Mouse (Mus musculus) granulocyte monocyte progenitor cell, adult 5-6 weeks (primary cell): Measurements from ENCODE around the gene Ptgs2. TPM values are rescaled to one million over a fixed set of nuclear protein-coding genes. Genes with fewer than 3 reads are reported as not detected.

ENCODE experiments used
- ATAC-seq: replicated peaks from 2 replicates; pipeline ENCODE4 v1.8.0; 2016; ENCODE audit warnings: mild to moderate bottlenecking, moderate TSS enrichment, inconsistent platforms; ENCODE audit not compliant: poor library complexity, severe bottlenecking
- total RNA-seq, 2 experiments: library from RNA; stranded (forward) in 1 of 2; stranded (reverse) in 1 of 2; fragments of 200-712, 200-1000 nt in 1 of 2; fragments of >200 nt in 1 of 2; fragmentation: Nextera tagmentation in 1 of 2; gene quantifications; 2 replicates each; pipeline ENCODE4 v1.2.3; 2014 to 2017

Gene Ptgs2
- total RNA-seq (2014; fragmentation: Nextera tagmentation) (0.79 TPM in 1 of 2 replicates, not detected in the other), total RNA-seq (2017) (1.3 and 2.5 TPM in 2 replicates)

- peak; percentile 96 for ATAC-seq
Measured at GRCm38 (mm10) chr1:150099790-150100333, at the start of gene Ptgs2. Gene Ptgs2 (plus strand): TSS chr1:150100031.

- no peak for ATAC-seq
Measured at GRCm38 (mm10) chr1:150050256-150050655, 49.6 kb upstream of the Ptgs2 start.

- peak; percentile 70 for ATAC-seq
Measured at GRCm38 (mm10) chr1:150065684-150066083, 34.1 kb upstream of the Ptgs2 start.

- ATAC-seq: no peak
Measured at GRCm38 (mm10) chr1:150072880-150073279, 27.0 kb upstream of the Ptgs2 start.

DNA sequence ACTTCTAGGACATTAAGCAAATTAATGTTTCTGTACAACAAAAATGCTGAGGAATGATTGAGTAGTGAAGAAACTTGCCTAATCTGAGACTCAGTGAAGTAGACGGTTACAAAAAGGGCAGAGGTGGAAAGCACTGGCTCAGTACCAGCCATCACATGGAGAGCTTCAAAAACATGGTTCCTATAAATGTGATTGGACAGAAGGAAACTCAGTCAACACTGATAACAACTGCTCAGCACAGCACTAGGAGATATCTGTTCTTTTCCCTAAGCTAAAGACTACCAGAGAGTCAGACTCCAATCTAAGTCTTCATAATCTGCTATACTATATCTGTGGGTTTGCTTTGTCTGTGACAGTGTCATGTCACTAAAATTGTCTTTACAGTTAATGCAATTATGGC lies 25.2 kb upstream of the Ptgs2 start:
- ATAC-seq: no peak

DNA sequence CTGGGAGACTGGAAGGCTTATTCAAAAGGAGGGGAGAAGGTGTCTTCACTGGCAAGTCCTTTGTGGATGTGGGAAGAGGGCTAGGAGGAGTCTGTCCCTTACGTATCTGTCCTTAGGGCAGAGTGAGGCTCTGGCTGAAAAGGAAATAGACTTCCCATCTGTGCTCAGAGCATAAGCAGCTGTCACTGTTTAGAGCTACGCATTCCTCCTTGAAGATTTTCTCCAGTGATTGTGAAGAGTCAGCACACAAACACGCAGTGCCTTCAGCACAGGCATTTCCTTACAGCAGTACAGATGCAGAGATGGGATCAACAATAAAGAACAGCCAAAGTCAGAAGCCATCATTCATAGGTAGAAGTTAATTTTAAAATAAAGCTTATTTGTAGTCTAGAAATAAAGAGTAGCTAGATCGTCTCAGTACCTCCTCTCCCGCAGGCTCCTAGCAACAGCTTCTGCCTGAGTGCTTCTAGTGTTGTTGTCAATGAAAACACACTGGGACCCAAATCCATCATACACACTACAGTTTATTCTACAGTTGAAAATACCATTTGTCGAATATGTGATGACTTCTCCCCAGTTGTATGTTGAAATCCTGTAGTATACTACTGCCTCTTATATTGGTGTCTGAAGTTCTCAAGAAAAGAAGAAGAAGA lies 10.7 kb upstream of the Ptgs2 start:
- no peak for ATAC-seq

GRCm38 (mm10) chr1:150090229-150090628 lies 9.6 kb upstream of the Ptgs2 start:
- ATAC-seq: no peak

DNA sequence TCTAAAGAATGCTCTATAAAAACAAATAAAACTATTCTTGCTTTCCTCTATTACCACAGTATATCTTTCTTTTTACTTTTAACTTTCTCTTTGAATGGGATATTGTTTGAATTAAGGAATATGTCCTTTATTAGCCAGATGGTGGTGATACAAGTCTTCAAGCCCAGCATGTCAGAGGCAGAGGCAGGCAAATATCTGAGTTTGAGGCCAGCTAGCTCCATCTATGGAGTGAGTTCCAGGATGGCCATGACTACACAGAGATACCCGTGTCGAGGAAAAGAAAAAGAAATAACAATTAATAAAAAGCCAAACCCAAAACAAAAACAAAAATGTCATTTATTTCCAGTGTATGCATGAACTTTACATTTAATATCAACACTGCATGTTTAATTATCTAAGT lies 2.8 kb upstream of the Ptgs2 start:
- no peak for ATAC-seq

DNA sequence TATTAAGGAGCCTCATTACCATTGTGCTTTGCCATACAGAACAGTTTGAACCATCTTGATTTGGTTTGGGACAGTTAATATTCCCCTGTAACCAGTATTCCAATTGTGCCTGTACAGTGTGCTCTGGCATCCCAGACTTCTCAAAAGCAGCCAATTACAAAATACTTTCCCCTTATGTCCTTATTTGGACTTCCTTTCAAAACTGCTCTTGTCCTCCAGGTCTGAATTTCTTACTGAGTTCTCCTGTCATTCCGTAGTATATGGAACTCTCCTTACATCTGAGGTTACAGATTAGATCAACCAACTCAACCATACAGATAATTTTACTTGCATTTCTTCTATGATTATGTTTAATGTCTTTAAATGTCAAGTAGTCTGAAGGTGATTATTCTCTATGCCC lies 2.1 kb upstream of the Ptgs2 start:
- ATAC-seq: no peak

DNA sequence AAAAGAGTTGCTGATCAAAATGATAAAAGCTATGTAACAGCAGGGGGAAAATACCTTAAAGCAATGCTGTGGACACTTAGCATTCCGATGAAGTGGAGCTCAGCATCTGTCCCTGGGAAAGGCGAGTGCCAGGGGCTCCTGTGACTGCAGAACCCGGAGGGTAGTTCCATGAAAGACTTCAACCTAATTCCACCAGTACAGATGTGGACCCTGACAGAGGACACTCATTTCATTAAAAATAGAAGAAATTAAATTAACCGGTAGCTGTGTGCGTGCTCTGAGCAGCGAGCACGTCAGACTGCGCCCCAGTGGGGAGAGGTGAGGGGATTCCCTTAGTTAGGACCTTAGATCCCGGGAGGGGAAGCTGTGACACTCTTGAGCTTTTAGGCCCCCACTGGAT lies 457 bp upstream of the Ptgs2 start:
- peak; percentile 1; the same call in 1 of the 2 replicates for ATAC-seq

- no peak for ATAC-seq
Measured at GRCm38 (mm10) chr1:150104228-150104720, 4.4 kb downstream of the Ptgs2 start.

DNA sequence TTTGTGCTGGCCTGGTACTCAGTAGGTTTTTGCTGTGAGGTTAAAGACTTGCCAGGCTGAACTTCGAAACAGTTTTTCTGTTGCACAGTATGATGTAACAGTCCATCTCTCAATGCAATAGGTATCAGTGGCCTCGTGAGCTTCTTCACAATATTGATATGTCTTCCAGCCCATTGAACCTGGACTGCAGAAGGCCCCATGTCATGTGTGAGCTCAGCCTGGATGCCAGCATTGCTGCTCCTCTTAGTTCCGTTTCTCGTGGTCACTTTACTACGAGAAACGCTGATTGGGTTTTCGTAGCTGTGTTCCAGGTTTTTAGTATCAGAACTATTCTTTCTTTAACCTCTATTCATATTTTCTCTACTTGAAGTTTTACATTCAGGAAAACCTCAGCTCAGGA lies 6.9 kb downstream of the Ptgs2 start:
- ATAC-seq: no peak

DNA sequence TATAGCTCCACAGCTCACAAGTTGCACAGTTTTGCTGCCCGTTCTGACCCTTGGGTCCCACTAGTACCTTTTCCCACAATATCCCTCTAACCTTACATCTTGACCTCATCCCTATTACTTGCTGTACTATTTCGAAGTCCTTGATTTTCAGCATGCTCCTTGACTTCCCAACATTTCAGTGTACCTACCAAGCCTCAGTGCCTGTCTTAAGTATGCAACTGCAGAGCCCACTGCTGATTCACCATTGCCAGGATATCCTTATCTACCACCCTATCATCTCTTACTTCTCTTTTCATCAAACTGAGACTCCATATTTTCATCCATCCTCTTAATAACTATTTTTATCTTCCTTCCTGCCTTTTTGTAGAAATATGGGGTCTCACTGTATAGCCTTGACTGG lies 9.8 kb downstream of the Ptgs2 start:
- no peak for ATAC-seq

GRCm38 (mm10) chr1:150115352-150115751 lies 15.5 kb downstream of the Ptgs2 start:
- ATAC-seq: peak; percentile 35; the same call in 1 of the 2 replicates

- ATAC-seq: no peak
Measured at GRCm38 (mm10) chr1:150118352-150118751, 18.5 kb downstream of the Ptgs2 start.

DNA sequence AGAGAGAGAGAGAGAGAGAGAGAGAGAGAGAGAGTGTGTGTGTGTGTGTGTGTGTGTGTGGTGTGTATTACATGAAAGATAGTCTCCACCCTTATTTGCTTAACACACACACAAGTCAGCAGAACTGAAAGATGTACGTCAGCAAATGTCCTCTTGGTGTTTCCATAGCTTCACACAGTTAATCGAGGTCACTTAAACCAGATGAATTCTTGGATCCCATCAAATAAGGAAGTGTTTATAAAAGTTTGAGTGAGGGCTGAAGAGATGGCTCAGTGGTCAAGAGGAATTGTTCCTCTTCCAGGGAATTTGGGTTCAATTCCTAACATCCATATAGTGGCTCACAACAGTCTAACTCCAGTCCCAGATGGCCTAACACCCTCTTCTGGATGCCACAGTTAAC lies 25.7 kb downstream of the Ptgs2 start:
- no peak for ATAC-seq

DNA sequence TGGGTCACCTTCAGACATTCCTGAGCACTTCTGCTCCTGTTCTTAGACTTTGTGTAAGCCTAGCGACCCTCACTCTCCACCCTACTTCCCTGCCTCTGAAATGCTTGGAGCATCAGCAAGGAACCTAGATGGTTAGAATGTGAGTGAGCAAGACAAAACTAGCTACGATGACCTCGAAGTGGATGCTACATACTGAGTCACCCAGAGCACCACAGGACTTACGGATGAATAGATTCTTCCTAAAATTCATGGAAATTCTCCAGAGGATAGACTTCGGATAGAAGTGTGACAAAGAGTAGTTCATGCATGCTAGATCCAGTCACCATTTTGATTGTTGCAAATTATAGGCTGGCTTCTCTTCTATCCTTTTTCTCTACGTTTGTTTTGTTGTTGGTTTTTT lies 30.2 kb downstream of the Ptgs2 start:
- ATAC-seq: no peak

DNA sequence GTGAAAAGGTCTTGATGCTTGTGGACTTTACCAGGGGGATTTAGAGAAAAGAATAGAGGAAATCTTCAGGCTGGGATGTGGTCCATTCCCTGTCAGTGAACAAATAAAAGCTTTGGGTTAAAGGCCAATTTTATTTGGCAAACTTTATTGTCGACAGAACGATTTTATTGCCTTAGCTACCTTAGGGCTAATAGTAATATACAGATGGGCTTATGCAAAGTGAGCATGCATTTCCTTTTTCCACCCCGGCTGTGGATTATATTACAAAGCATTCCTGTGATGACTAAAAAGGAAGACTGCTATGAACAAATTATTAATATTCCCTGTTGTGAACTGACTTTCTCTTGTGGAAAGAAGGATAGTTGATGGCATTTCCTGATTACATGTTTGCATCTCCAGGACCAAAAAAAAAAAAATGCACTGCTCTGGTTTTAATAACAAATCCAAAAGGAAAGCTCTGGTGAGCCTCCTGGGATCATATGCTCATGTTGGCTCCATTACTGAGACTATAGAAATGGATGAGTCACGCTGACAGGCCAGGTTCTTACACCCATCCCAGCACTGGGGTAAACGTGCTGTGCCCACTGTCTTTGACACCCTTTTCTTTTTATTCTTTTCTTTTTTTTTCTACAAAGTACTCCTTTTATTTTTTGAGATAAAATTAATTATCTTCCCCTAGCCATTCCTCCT lies 30.9 kb downstream of the Ptgs2 start:
- ATAC-seq: no peak

DNA sequence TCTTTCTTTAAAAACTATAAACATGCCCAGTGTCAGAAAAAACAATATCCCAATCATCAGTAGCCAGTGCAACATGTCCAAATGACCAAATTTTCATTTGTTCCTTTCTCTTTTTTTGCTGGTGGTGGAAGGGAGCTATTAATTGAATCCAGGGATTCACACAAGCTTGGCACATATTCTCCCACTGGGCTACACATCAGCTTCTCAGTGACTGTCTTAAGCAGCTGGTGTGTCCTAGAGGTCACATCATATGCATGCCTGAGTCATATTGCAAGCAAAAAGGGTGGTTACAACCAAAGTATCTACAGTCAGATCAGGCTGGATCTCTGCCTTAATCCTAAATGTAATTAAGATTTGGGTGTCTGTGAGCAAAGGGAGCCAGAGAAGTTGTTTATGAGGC lies 35.5 kb downstream of the Ptgs2 start:
- no peak for ATAC-seq

DNA sequence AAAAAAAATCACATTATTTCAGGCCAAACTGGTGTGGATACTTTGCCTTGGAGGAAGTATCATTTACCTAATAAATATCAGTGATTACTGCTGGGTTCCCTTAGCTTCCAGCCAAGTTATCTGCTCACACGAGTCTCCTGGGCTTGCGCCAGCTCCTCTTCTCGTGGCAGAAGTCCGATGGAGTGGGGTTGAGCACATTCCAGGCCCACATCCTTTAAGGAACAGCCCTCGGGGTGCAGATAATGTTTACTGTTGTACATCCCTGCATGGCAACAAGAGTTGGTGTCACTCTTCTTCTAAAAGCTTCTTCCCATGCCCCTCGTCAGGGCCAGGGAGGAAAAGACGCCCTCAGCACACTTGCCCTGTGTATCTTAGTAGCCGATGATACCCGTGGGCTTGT lies 39.9 kb downstream of the Ptgs2 start:
- ATAC-seq: no peak

- ATAC-seq: no peak
Measured at GRCm38 (mm10) chr1:150141939-150142338, 42.1 kb downstream of the Ptgs2 start.

GRCm38 (mm10) chr1:150143578-150143977 lies 43.7 kb downstream of the Ptgs2 start:
- peak; percentile 87 for ATAC-seq
